Mouse (Mus musculus): ENCODE results near the gene Gm49395. TPM values are rescaled to one million over a fixed set of nuclear protein-coding genes. Genes with fewer than 3 reads are reported as not detected.

Gm49395 gene
- polyA plus RNA-seq (2015; fragmentation: Nextera tagmentation; extraction: Ambion mirVana): 3.6 and 4.1 TPM in 2 replicates

DNA sequence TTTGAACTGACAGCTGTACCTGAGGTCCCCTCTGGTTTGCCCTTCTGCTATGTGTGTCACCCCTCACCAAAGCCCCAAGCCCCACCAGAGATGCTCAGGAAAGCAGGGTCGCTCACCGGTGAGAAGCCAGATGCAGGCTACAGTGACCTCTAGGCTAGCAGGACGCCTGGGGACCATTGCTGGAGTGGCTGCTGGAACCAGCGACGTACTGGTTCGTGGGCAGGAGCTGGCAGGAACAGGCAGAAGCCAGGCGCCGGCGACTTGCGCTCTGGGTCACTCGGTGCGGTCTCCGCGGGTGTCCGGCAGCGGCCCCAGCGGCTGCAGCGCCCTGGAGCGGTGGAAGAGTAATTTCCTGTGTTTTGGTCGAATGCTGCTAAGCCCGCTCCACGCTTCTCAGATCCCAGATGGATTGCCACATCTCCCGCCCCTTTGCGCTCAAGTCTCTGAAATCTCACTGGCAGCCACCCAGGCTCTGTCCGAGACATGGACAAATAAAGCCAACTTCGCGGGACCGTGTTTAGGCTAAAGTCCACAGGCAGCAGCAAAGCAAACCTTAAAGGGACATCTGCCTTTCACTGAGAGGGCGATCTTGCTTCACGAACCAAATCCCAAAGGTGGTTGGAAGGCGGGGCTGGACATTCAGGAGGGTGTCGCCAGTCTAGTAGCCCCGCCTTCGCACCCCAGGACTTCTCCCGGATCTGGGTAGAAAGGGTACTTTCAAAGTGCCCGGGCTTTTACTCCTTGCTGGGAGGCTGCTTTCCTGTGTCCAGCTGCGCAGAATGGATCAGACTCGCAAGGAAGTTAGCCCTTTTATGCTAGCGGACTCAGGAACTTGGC is at the start of gene Gm49395, which contains the start of gene Itga1:
TSS of gene Gm49395 (minus strand) at position 567 of the 837 bp plus-strand sequence.
TSS of gene Itga1 (minus strand) at position 610 of the 837 bp plus-strand sequence.

DNA sequence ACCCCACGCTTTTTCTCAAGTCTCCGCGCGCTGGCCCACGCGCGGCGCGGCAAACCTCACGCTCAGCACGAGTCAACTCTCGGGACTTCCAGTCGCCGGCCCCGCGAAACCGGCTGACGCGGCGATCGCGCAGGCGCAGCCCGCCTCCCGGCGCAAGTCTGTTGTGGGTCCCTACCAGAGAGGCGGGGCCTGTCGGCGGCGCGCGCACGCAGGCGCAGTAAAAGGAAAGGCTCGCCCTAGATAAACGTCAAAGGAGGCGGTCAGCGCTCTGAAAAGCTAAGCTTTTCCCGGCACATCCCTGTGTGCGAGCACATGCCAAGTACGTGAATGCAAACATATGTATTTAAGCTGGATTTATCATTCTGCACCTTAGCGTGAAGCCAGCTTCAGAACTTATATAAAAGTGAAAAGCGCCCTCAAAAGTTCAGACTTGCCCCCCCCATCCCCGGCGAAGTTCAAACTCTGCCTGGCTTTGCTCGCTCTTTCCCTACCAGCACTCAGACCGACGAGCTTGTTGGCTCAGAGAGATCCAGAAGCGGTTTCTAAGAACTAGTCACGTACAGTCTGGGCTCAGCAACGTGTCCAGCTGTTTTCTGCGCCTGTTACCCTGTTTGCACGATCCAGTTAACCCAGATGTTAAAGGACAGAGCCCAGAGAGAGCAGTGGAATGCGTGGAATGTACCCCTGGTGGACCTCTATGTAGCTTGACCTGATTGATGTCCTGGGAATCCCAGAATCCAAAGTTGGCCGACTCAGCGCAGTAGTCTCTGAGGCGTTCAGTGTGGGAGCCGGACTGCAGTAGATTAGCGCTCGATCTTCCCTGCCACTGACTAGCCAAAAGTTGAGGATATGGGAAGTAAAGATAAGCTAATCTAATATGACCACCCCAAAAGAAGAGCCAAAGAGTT is 11.4 kb downstream of the Gm49395 start, which contains the start of gene Pelo:
TSS of gene Pelo (minus strand) at position 118 of the 908 bp plus-strand sequence.

Other genes starting within 250 kb of the Gm49395 start
- 1.7 and 2.6 TPM in 2 replicates for gene Itga2, start 169.8 kb downstream of the Gm49395 start, polyA plus RNA-seq (2015; fragmentation: Nextera tagmentation; extraction: Ambion mirVana)
- gene Pelo, start 11.7 kb downstream of the Gm49395 start, polyA plus RNA-seq (2015; fragmentation: Nextera tagmentation; extraction: Ambion mirVana): 6.9 and 9.0 TPM in 2 replicates
- 4.5 and 5.9 TPM in 2 replicates for gene Itga1, start within 50 bp of the Gm49395 start, polyA plus RNA-seq (2015; fragmentation: Nextera tagmentation; extraction: Ambion mirVana)

All from neural tube, postnatal 0 days (tissue).